Mouse (Mus musculus): ENCODE measurements around the gene Nap1l3. TPM values are rescaled to one million over a fixed set of nuclear protein-coding genes. Genes with fewer than 3 reads are reported as not detected.

Nap1l3 gene
- polyA plus RNA-seq (2015; fragmentation: Nextera tagmentation; extraction: Ambion mirVana) = 2.9 and 3.8 TPM in 2 replicates

- no peak within 1 kb of the TSS for H3K27ac ChIP-seq
- no peaks in the 10 kb centered on the region for H3K9me3 ChIP-seq
- peak; percentile 100 for ATAC-seq
- H3K27me3 ChIP-seq (replicated peaks) = no peaks in the 10 kb centered on the region
- WGBS = 10% methylated on average over 39 of the region's 39 CpGs
- no peaks in the 10 kb centered on the region for H3K36me3 ChIP-seq
- no peaks in the 10 kb centered on the region for H3K4me1 ChIP-seq (replicated peaks)
- peak within 1 kb of the TSS; percentile 52 for H3K4me3 ChIP-seq (replicated peaks)
- peak within 1 kb of the TSS; percentile 39 for H3K9ac ChIP-seq
- peak within 1 kb of the TSS; percentile 65 for H3K4me2 ChIP-seq (replicated peaks)
Measured at GRCm38 (mm10) chrX:122396781-122397581, at the start of gene Nap1l3. Gene Nap1l3 (minus strand): TSS chrX:122397401.

- ATAC-seq = peak; percentile 40
- peak overlapping the region; percentile 52 for H3K4me3 ChIP-seq (replicated peaks)
- H3K27me3 ChIP-seq (replicated peaks) = no peaks in the 10 kb centered on the region
- no peaks in the 10 kb centered on the region for H3K4me1 ChIP-seq (replicated peaks)
- H3K9me3 ChIP-seq = no peaks in the 10 kb centered on the region
- no peak overlapping the region for H3K9ac ChIP-seq
- 21% methylated on average over 8 of the region's 8 CpGs for WGBS
- no peak overlapping the region for H3K27ac ChIP-seq
- peak overlapping the region; percentile 65 for H3K4me2 ChIP-seq (replicated peaks)
- no peaks in the 10 kb centered on the region for H3K36me3 ChIP-seq
Measured at GRCm38 (mm10) chrX:122397652-122398051, 451 bp upstream of the Nap1l3 start.

Data from intestine, embryonic 15.5 days (tissue).